Mouse (Mus musculus): ENCODE results near the gene Dio2. TPM values are rescaled to one million over a fixed set of nuclear protein-coding genes. Genes with fewer than 3 reads are reported as not detected.
A peak's percentile ranks its signal among the peaks of the same experiment; 100 is the strongest.

Gene Dio2
- polyA plus RNA-seq (2015; fragmentation: Nextera tagmentation; extraction: Ambion mirVana) = 0.09 and 0.11 TPM in 2 replicates

- Histone ChIP-seq H3K9me3 (replicated peaks; ENCODE audit: control insufficient read depth, low read length) (no peaks in the 10 kb centered on the region), H3K27me3 (ENCODE audit: control insufficient read depth, insufficient read depth, low read depth, low read length) (no peaks in the 10 kb centered on the region), H3K36me3 (ENCODE audit: control insufficient read depth, insufficient read depth) (no peaks in the 10 kb centered on the region), H3K4me1 (ENCODE audit: control insufficient read depth, low read depth, low read length) (no peaks in the 10 kb centered on the region), H3K9ac (ENCODE audit: low read depth, low read length) (no peak within 1 kb of the TSS), H3K27ac (ENCODE audit: low read length) (no peak within 1 kb of the TSS), H3K4me2 (ENCODE audit: low read depth, low read length) (peak within 1 kb of the TSS; percentile 20), H3K4me3 (ENCODE audit: low read depth, low read length) (peak within 1 kb of the TSS; percentile 21; the same call in 1 of the 2 replicates)
- WGBS (ENCODE audit: insufficient replicate concordance) = 13% methylated on average over 10 of the region's 10 CpGs
- ATAC-seq (ENCODE audit: low read depth) = no peak
Observed at GRCm38 (mm10) chr12:90738388-90739223, at the start of gene Dio2. Gene Dio2, minus strand, starts transcription at chr12:90738438.

GRCm38 (mm10) chr12:90781438-90781837 lies 43.2 kb upstream of the Dio2 start:
- Histone ChIP-seq H3K27ac (ENCODE audit: low read length) (no peak overlapping the region), H3K36me3 (ENCODE audit: control insufficient read depth, insufficient read depth) (no peaks in the 10 kb centered on the region), H3K9ac (ENCODE audit: low read depth, low read length) (no peak overlapping the region), H3K4me2 (ENCODE audit: low read depth, low read length) (no peak overlapping the region), H3K27me3 (ENCODE audit: control insufficient read depth, insufficient read depth, low read depth, low read length) (no peaks in the 10 kb centered on the region), H3K4me3 (ENCODE audit: low read depth, low read length) (no peak overlapping the region), H3K9me3 (replicated peaks; ENCODE audit: control insufficient read depth, low read length) (no peaks in the 10 kb centered on the region), H3K4me1 (ENCODE audit: control insufficient read depth, low read depth, low read length) (no peaks in the 10 kb centered on the region)
- WGBS (ENCODE audit: insufficient replicate concordance) = 56% methylated on average over 4 of the region's 4 CpGs
- ATAC-seq (ENCODE audit: low read depth) = no peak

GRCm38 (mm10) chr12:90744752-90745151 lies 6.5 kb upstream of the Dio2 start:
- no peak for ATAC-seq (ENCODE audit: low read depth)
- H3K36me3 ChIP-seq (ENCODE audit: control insufficient read depth, insufficient read depth) = no peaks in the 10 kb centered on the region
- H3K9me3 ChIP-seq (replicated peaks; ENCODE audit: control insufficient read depth, low read length) = no peaks in the 10 kb centered on the region
- H3K27ac ChIP-seq (ENCODE audit: low read length) = no peak overlapping the region
- H3K4me1 ChIP-seq (ENCODE audit: control insufficient read depth, low read depth, low read length) = no peaks in the 10 kb centered on the region
- H3K27me3 ChIP-seq (ENCODE audit: control insufficient read depth, insufficient read depth, low read depth, low read length) = no peaks in the 10 kb centered on the region
- H3K4me2 ChIP-seq (ENCODE audit: low read depth, low read length) = no peak overlapping the region
- H3K9ac ChIP-seq (ENCODE audit: low read depth, low read length) = no peak overlapping the region
- no peak overlapping the region for H3K4me3 ChIP-seq (ENCODE audit: low read depth, low read length)

- Histone ChIP-seq H3K4me1 (ENCODE audit: control insufficient read depth, low read depth, low read length) (no peaks in the 10 kb centered on the region), H3K9me3 (replicated peaks; ENCODE audit: control insufficient read depth, low read length) (no peaks in the 10 kb centered on the region), H3K4me2 (ENCODE audit: low read depth, low read length) (no peak overlapping the region), H3K4me3 (ENCODE audit: low read depth, low read length) (no peak overlapping the region), H3K9ac (ENCODE audit: low read depth, low read length) (no peak overlapping the region), H3K27me3 (ENCODE audit: control insufficient read depth, insufficient read depth, low read depth, low read length) (no peaks in the 10 kb centered on the region), H3K36me3 (ENCODE audit: control insufficient read depth, insufficient read depth) (no peaks in the 10 kb centered on the region), H3K27ac (ENCODE audit: low read length) (no peak overlapping the region)
- no peak for ATAC-seq (ENCODE audit: low read depth)
- 31% methylated on average over 3 of the region's 3 CpGs for WGBS (ENCODE audit: insufficient replicate concordance)
Observed at GRCm38 (mm10) chr12:90743633-90744032, 5.4 kb upstream of the Dio2 start.

- H3K4me3 ChIP-seq (ENCODE audit: low read depth, low read length) = no peak overlapping the region
- H3K9me3 ChIP-seq (replicated peaks; ENCODE audit: control insufficient read depth, low read length) = no peaks in the 10 kb centered on the region
- no peaks in the 10 kb centered on the region for H3K36me3 ChIP-seq (ENCODE audit: control insufficient read depth, insufficient read depth)
- peak; percentile 43; the same call in 1 of the 2 replicates for ATAC-seq (ENCODE audit: low read depth)
- 25% methylated on average over 2 of the region's 2 CpGs for whole genome bisulfite sequencing (ENCODE audit: insufficient replicate concordance)
- no peak overlapping the region for H3K4me2 ChIP-seq (ENCODE audit: low read depth, low read length)
- no peaks in the 10 kb centered on the region for H3K4me1 ChIP-seq (ENCODE audit: control insufficient read depth, low read depth, low read length)
- no peak overlapping the region for H3K27ac ChIP-seq (ENCODE audit: low read length)
- no peak overlapping the region for H3K9ac ChIP-seq (ENCODE audit: low read depth, low read length)
- H3K27me3 ChIP-seq (ENCODE audit: control insufficient read depth, insufficient read depth, low read depth, low read length) = no peaks in the 10 kb centered on the region
Observed at GRCm38 (mm10) chr12:90740468-90740867, 2.2 kb upstream of the Dio2 start.

GRCm38 (mm10) chr12:90737932-90738331 lies 306 bp downstream of the Dio2 start:
- H3K9me3 ChIP-seq (replicated peaks; ENCODE audit: control insufficient read depth, low read length) = no peaks in the 10 kb centered on the region
- H3K27ac ChIP-seq (ENCODE audit: low read length) = no peak overlapping the region
- H3K9ac ChIP-seq (ENCODE audit: low read depth, low read length) = no peak overlapping the region
- WGBS (ENCODE audit: insufficient replicate concordance) = 37% methylated on average over 13 of the region's 13 CpGs
- H3K4me3 ChIP-seq (ENCODE audit: low read depth, low read length) = no peak overlapping the region
- no peaks in the 10 kb centered on the region for H3K27me3 ChIP-seq (ENCODE audit: control insufficient read depth, insufficient read depth, low read depth, low read length)
- no peaks in the 10 kb centered on the region for H3K36me3 ChIP-seq (ENCODE audit: control insufficient read depth, insufficient read depth)
- H3K4me1 ChIP-seq (ENCODE audit: control insufficient read depth, low read depth, low read length) = no peaks in the 10 kb centered on the region
- no peak; the same call in 1 of the 2 replicates for ATAC-seq (ENCODE audit: low read depth)
- H3K4me2 ChIP-seq (ENCODE audit: low read depth, low read length) = peak overlapping the region; percentile 20; the same call in 1 of the 2 replicates

GRCm38 (mm10) chr12:90735447-90735846 lies 2.8 kb downstream of the Dio2 start:
- H3K27ac ChIP-seq (ENCODE audit: low read length) = no peak overlapping the region
- no peak for ATAC-seq (ENCODE audit: low read depth)
- H3K4me3 ChIP-seq (ENCODE audit: low read depth, low read length) = no peak overlapping the region
- WGBS (ENCODE audit: insufficient replicate concordance) = 63% methylated on average over 6 of the region's 6 CpGs
- H3K9ac ChIP-seq (ENCODE audit: low read depth, low read length) = no peak overlapping the region
- no peaks in the 10 kb centered on the region for H3K36me3 ChIP-seq (ENCODE audit: control insufficient read depth, insufficient read depth)
- H3K9me3 ChIP-seq (replicated peaks; ENCODE audit: control insufficient read depth, low read length) = no peaks in the 10 kb centered on the region
- H3K4me2 ChIP-seq (ENCODE audit: low read depth, low read length) = no peak overlapping the region
- no peaks in the 10 kb centered on the region for H3K27me3 ChIP-seq (ENCODE audit: control insufficient read depth, insufficient read depth, low read depth, low read length)
- no peaks in the 10 kb centered on the region for H3K4me1 ChIP-seq (ENCODE audit: control insufficient read depth, low read depth, low read length)

GRCm38 (mm10) chr12:90734503-90734902 lies 3.7 kb downstream of the Dio2 start:
- Histone ChIP-seq H3K27me3 (ENCODE audit: control insufficient read depth, insufficient read depth, low read depth, low read length) (no peaks in the 10 kb centered on the region), H3K9me3 (replicated peaks; ENCODE audit: control insufficient read depth, low read length) (no peaks in the 10 kb centered on the region), H3K9ac (ENCODE audit: low read depth, low read length) (no peak overlapping the region), H3K4me2 (ENCODE audit: low read depth, low read length) (no peak overlapping the region), H3K4me3 (ENCODE audit: low read depth, low read length) (no peak overlapping the region), H3K4me1 (ENCODE audit: control insufficient read depth, low read depth, low read length) (no peaks in the 10 kb centered on the region), H3K27ac (ENCODE audit: low read length) (no peak overlapping the region), H3K36me3 (ENCODE audit: control insufficient read depth, insufficient read depth) (no peaks in the 10 kb centered on the region)
- WGBS (ENCODE audit: insufficient replicate concordance) = 49% methylated on average over 5 of the region's 5 CpGs
- no peak for ATAC-seq (ENCODE audit: low read depth)

GRCm38 (mm10) chr12:90733721-90734120 lies 4.5 kb downstream of the Dio2 start:
- no peak for ATAC-seq (ENCODE audit: low read depth)
- Histone ChIP-seq H3K36me3 (ENCODE audit: control insufficient read depth, insufficient read depth) (no peaks in the 10 kb centered on the region), H3K9me3 (replicated peaks; ENCODE audit: control insufficient read depth, low read length) (no peaks in the 10 kb centered on the region), H3K4me1 (ENCODE audit: control insufficient read depth, low read depth, low read length) (no peaks in the 10 kb centered on the region), H3K4me3 (ENCODE audit: low read depth, low read length) (no peak overlapping the region), H3K9ac (ENCODE audit: low read depth, low read length) (no peak overlapping the region), H3K27ac (ENCODE audit: low read length) (no peak overlapping the region), H3K27me3 (ENCODE audit: control insufficient read depth, insufficient read depth, low read depth, low read length) (no peaks in the 10 kb centered on the region), H3K4me2 (ENCODE audit: low read depth, low read length) (no peak overlapping the region)
- 75% methylated on average over 6 of the region's 6 CpGs for WGBS (ENCODE audit: insufficient replicate concordance)
